Mouse (Mus musculus): ENCODE data around the gene Ptpn4.

GRCm38 (mm10) chr1:119649627-119650026, 187.8 kb downstream of the Ptpn4 start:
- TF ChIP-seq CTCF (IDR thresholded peaks at IDR 0.05; ENCODE audit: low read depth) (no peak), EP300 (IDR thresholded peaks at IDR 0.05; ENCODE audit: low read depth) (no peak)

Data from heart, postnatal 0 days (tissue).